Mouse (Mus musculus) hindbrain, embryonic 12.5 days (tissue): ENCODE measurements at regions not wholly inside any gene's neighbourhood (a gene's known extent, or its start where the extent isn't known, plus 50 kb on each side); places are given as distances from the start of the nearest gene placed in this dataset.

ENCODE experiments used
- ATAC-seq: fragments of 200-750 bp; cut with Nextera tagmentation; 2 replicates; pipeline ENCODE4 v1.8.0; 2017; ENCODE audit warnings: moderate TSS enrichment; ENCODE audit not compliant: low FRiP score
- H3K27ac ChIP-seq: fragments of 300-500 bp; sonication (generic); 2 replicates; pipeline ENCODE4 v1.5.1; 2016; ENCODE audit warnings: mild to moderate bottlenecking
- H3K27me3 ChIP-seq: fragments of 300-500 bp; sonication (generic); 2 replicates; pipeline ENCODE4 v1.6.1; 2016; ENCODE audit warnings: mild to moderate bottlenecking
- H3K36me3 ChIP-seq: fragments of 300-500 bp; sonication (generic); 2 replicates; pipeline ENCODE4 v1.6.1; 2016; ENCODE audit warnings: mild to moderate bottlenecking
- H3K4me1 ChIP-seq: fragments of 300-500 bp; sonication (generic); 2 replicates; pipeline ENCODE4 v1.6.1; 2016
- H3K4me2 ChIP-seq: fragments of 300-500 bp; sonication (generic); replicated peaks from 2 replicates; pipeline ENCODE4 v1.6.1; 2016; ENCODE audit warnings: mild to moderate bottlenecking
- H3K4me3 ChIP-seq: fragments of 300-500 bp; sonication (generic); 2 replicates; pipeline ENCODE4 v1.5.1; 2016; ENCODE audit warnings: mild to moderate bottlenecking
- H3K9ac ChIP-seq: fragments of 300-500 bp; sonication (generic); 2 replicates; pipeline ENCODE4 v1.6.1; 2016; ENCODE audit warnings: mild to moderate bottlenecking, moderate library complexity
- H3K9me3 ChIP-seq: fragments of 300-500 bp; sonication (generic); replicated peaks from 2 replicates; pipeline ENCODE4 v1.6.1; 2016; ENCODE audit warnings: mild to moderate bottlenecking
- WGBS: fragments of 180-500 bp; shearing (Covaris S2); methylation state at CpG from one replicate; pipeline ENCODE4 v1.1.7; 2016; 5-methylcytosine and 5-hydroxymethylcytosine counted together

- Histone ChIP-seq H3K4me2 (no peak overlapping the region), H3K4me3 (no peak overlapping the region), H3K36me3 (no peaks in the 10 kb centered on the region), H3K4me1 (no peaks in the 10 kb centered on the region), H3K9ac (no peak overlapping the region), H3K9me3 (no peaks in the 10 kb centered on the region), H3K27ac (no peak overlapping the region), H3K27me3 (no peaks in the 10 kb centered on the region)
- ATAC-seq: no peak
Observed at GRCm38 (mm10) chr1:64275865-64276264, 153.8 kb upstream of the Klf7 start.

- no peaks in the 10 kb centered on the region for H3K9me3 ChIP-seq
- ATAC-seq: no peak
- H3K4me1 ChIP-seq: no peaks in the 10 kb centered on the region
- H3K4me2 ChIP-seq: no peak overlapping the region
- 79% methylated on average over 3 of the region's 3 CpGs for WGBS
- no peaks in the 10 kb centered on the region for H3K36me3 ChIP-seq
- no peaks in the 10 kb centered on the region for H3K27me3 ChIP-seq
- H3K4me3 ChIP-seq: no peak overlapping the region
- no peak overlapping the region for H3K9ac ChIP-seq
- no peak overlapping the region for H3K27ac ChIP-seq
Observed at GRCm38 (mm10) chr1:64275086-64275802, 153.2 kb upstream of the Klf7 start.

GRCm38 (mm10) chr1:64257237-64257636 lies 135.2 kb upstream of the Klf7 start:
- ATAC-seq: no peak
- Histone ChIP-seq H3K9me3 (no peaks in the 10 kb centered on the region), H3K4me3 (no peak overlapping the region), H3K4me2 (no peak overlapping the region), H3K27me3 (no peaks in the 10 kb centered on the region), H3K27ac (no peak overlapping the region), H3K36me3 (no peaks in the 10 kb centered on the region), H3K4me1 (peaks cover 18% of the 10 kb centered on the region), H3K9ac (no peak overlapping the region)
- 27% methylated on average over 2 of the region's 2 CpGs for WGBS

GRCm38 (mm10) chr1:64255554-64256295 lies 133.6 kb upstream of the Klf7 start:
- Histone ChIP-seq H3K4me3 (no peak overlapping the region), H3K27me3 (no peaks in the 10 kb centered on the region), H3K9ac (no peak overlapping the region), H3K4me1 (peaks cover 18% of the 10 kb centered on the region), H3K36me3 (no peaks in the 10 kb centered on the region), H3K4me2 (no peak overlapping the region), H3K27ac (peak overlapping the region; percentile 68), H3K9me3 (no peaks in the 10 kb centered on the region)
- 71% methylated on average over 14 of the region's 14 CpGs for WGBS
- peak; percentile 46 for ATAC-seq

GRCm38 (mm10) chr1:64254673-64255072 lies 132.6 kb upstream of the Klf7 start:
- H3K4me3 ChIP-seq: no peak overlapping the region
- no peak for ATAC-seq
- WGBS: 74% methylated on average over 8 of the region's 8 CpGs

GRCm38 (mm10) chr1:64253996-64254395 lies 131.9 kb upstream of the Klf7 start:
- no peak overlapping the region for H3K27ac ChIP-seq

More at GRCm38 (mm10) chr1:64254673-64255072, 132.6 kb upstream of the Klf7 start:
- Histone ChIP-seq H3K27ac (0 out of 2 replicates have a peak overlapping the region, but pooled peaks have one; percentile 30), H3K9me3 (no peaks in the 10 kb centered on the region), H3K36me3 (no peaks in the 10 kb centered on the region), H3K4me1 (peaks cover 18% of the 10 kb centered on the region), H3K27me3 (no peaks in the 10 kb centered on the region), H3K9ac (no peak overlapping the region), H3K4me2 (no peak overlapping the region)

GRCm38 (mm10) chr1:64242401-64242800 lies 120.3 kb upstream of the Klf7 start:
- Histone ChIP-seq H3K9ac (no peak overlapping the region), H3K27me3 (no peaks in the 10 kb centered on the region), H3K27ac (no peak overlapping the region), H3K4me1 (no peaks in the 10 kb centered on the region), H3K9me3 (no peaks in the 10 kb centered on the region), H3K4me3 (no peak overlapping the region), H3K36me3 (no peaks in the 10 kb centered on the region), H3K4me2 (no peak overlapping the region)
- no peak for ATAC-seq
- WGBS: 47% methylated on average over 2 of the region's 2 CpGs

More at GRCm38 (mm10) chr1:64253996-64254395, 131.9 kb upstream of the Klf7 start:
- H3K27me3 ChIP-seq: no peaks in the 10 kb centered on the region
- H3K4me2 ChIP-seq: no peak overlapping the region
- peaks cover 18% of the 10 kb centered on the region for H3K4me1 ChIP-seq
- 35% methylated on average over 8 of the region's 8 CpGs for WGBS
- ATAC-seq: no peak
- H3K4me3 ChIP-seq: no peak overlapping the region
- H3K36me3 ChIP-seq: no peaks in the 10 kb centered on the region
- H3K9ac ChIP-seq: no peak overlapping the region
- H3K9me3 ChIP-seq: no peaks in the 10 kb centered on the region

GRCm38 (mm10) chr1:64229654-64230053 lies 107.6 kb upstream of the Klf7 start:
- WGBS: 79% methylated on average over 1 of the region's 1 CpGs
- H3K36me3 ChIP-seq: no peaks in the 10 kb centered on the region

GRCm38 (mm10) chr1:64226001-64226918 lies 104.2 kb upstream of the Klf7 start:
- Histone ChIP-seq H3K4me1 (peaks cover 31% of the 10 kb centered on the region), H3K27me3 (no peaks in the 10 kb centered on the region), H3K4me2 (peak overlapping the region; percentile 3; the same call in 1 of the 2 replicates), H3K9ac (no peak overlapping the region), H3K9me3 (no peaks in the 10 kb centered on the region), H3K36me3 (no peaks in the 10 kb centered on the region), H3K27ac (peak overlapping the region; percentile 64), H3K4me3 (no peak overlapping the region)
- 36% methylated on average over 16 of the region's 16 CpGs for WGBS
- peak; percentile 75 for ATAC-seq

More at GRCm38 (mm10) chr1:64229654-64230053, 107.6 kb upstream of the Klf7 start:
- Histone ChIP-seq H3K9ac (no peak overlapping the region), H3K4me3 (no peak overlapping the region), H3K27ac (no peak overlapping the region), H3K4me2 (no peak overlapping the region), H3K4me1 (peaks cover 15% of the 10 kb centered on the region), H3K9me3 (no peaks in the 10 kb centered on the region), H3K27me3 (no peaks in the 10 kb centered on the region)
- ATAC-seq: no peak

GRCm38 (mm10) chr1:64223779-64224687 lies 102.0 kb upstream of the Klf7 start:
- peak; percentile 78 for ATAC-seq
- Histone ChIP-seq H3K9ac (no peak overlapping the region), H3K27me3 (no peaks in the 10 kb centered on the region), H3K4me1 (peaks cover 34% of the 10 kb centered on the region), H3K4me2 (0 out of 2 replicates have a peak overlapping the region, but pooled peaks have one; percentile 14), H3K9me3 (no peaks in the 10 kb centered on the region), H3K4me3 (no peak overlapping the region), H3K27ac (peak overlapping the region; percentile 66), H3K36me3 (no peaks in the 10 kb centered on the region)
- 61% methylated on average over 19 of the region's 19 CpGs for WGBS

GRCm38 (mm10) chr1:64222475-64222874 lies 100.4 kb upstream of the Klf7 start:
- H3K36me3 ChIP-seq: no peaks in the 10 kb centered on the region
- ATAC-seq: no peak
- no peak overlapping the region for H3K4me3 ChIP-seq
- peaks cover 34% of the 10 kb centered on the region for H3K4me1 ChIP-seq
- WGBS: 79% methylated on average over 2 of the region's 2 CpGs
- H3K4me2 ChIP-seq: no peak overlapping the region
- H3K27ac ChIP-seq: 0 out of 2 replicates have a peak overlapping the region, but pooled peaks have one; percentile 17
- H3K9me3 ChIP-seq: no peaks in the 10 kb centered on the region
- no peak overlapping the region for H3K9ac ChIP-seq
- no peaks in the 10 kb centered on the region for H3K27me3 ChIP-seq
